Mouse (Mus musculus) embryonic facial prominence, embryonic 11.5 days (tissue): ENCODE measurements around the gene Slc12a7. TPM values are rescaled to one million over a fixed set of nuclear protein-coding genes. Genes with fewer than 3 reads are reported as not detected.
A peak's percentile ranks its signal among the peaks of the same experiment; 100 is the strongest.
"Not testable (repeated sequence)": the region's sequence is repeated elsewhere in the genome, so short reads cannot be mapped to it uniquely, and the experiment has no call there.

Source experiments
- ATAC-seq: fragments of 200-750 bp; cut with Nextera tagmentation; replicated peaks from 2 replicates; pipeline ENCODE4 v1.8.0; 2017; ENCODE audit warnings: low read depth; ENCODE audit not compliant: insufficient number of reproducible peaks, low FRiP score, low TSS enrichment
- DNase-seq: peaks from one replicate; pipeline ENCODE4 v3.0.0-alpha.2; 2015; ENCODE audit warnings: low spot score
- H3K27ac ChIP-seq: fragments of 300-500 bp; sonication (generic); replicated peaks from 2 replicates; pipeline ENCODE4 v1.5.1; 2014; ENCODE audit warnings: mild to moderate bottlenecking, low read depth, low read length, control low read depth
- H3K27me3 ChIP-seq: fragments of 300-500 bp; sonication (generic); 2 replicates; pipeline ENCODE4 v1.6.1; 2014; ENCODE audit warnings: mild to moderate bottlenecking, low read length, moderate library complexity, mixed read lengths; ENCODE audit not compliant: control insufficient read depth, insufficient read depth
- H3K36me3 ChIP-seq: fragments of 300-500 bp; sonication (generic); replicated peaks from 2 replicates; pipeline ENCODE4 v1.6.1; 2014; ENCODE audit warnings: low read depth, mild to moderate bottlenecking, low read length, moderate library complexity, mixed read lengths; ENCODE audit not compliant: control insufficient read depth, insufficient read depth
- H3K4me1 ChIP-seq: fragments of 300-500 bp; sonication (generic); 2 replicates; pipeline ENCODE4 v1.6.1; 2014; ENCODE audit warnings: low read length, mixed read lengths; ENCODE audit not compliant: control insufficient read depth, insufficient read depth
- H3K4me2 ChIP-seq: fragments of 300-500 bp; sonication (generic); 2 replicates; pipeline ENCODE4 v1.6.1; 2014; ENCODE audit warnings: low read depth, mild to moderate bottlenecking, control low read depth, low read length, moderate library complexity
- H3K4me3 ChIP-seq: fragments of 300-500 bp; sonication (generic); 2 replicates; pipeline ENCODE4 v1.5.1; 2014; ENCODE audit warnings: low read depth, low read length, control low read depth
- H3K9ac ChIP-seq: fragments of 300-500 bp; sonication (generic); replicated peaks from 2 replicates; pipeline ENCODE4 v1.6.1; 2014; ENCODE audit warnings: mild to moderate bottlenecking, control low read depth, low read length
- H3K9me3 ChIP-seq: fragments of 300-500 bp; sonication (generic); replicated peaks from 2 replicates; pipeline ENCODE4 v1.6.1; 2016; ENCODE audit warnings: mild to moderate bottlenecking, low read length, inconsistent platforms, mixed read lengths; ENCODE audit not compliant: control insufficient read depth
- WGBS: fragments of 180-500 bp; shearing (Covaris S2); extraction: QIAGEN DNeasy Blood & Tissue Kit; methylation state at CpG from one replicate; pipeline ENCODE4 v1.1.7; 2014; 5-methylcytosine and 5-hydroxymethylcytosine counted together
- polyA plus RNA-seq: library from polyadenylated mRNA; unstranded; fragments of >200 nt; fragmentation: Nextera tagmentation; extraction: Ambion mirVana; gene quantifications from 2 replicates; pipeline ENCODE4 v1.2.1, GENCODE M21; 2014

The Slc12a7 gene
- polyA plus RNA-seq, 1 experiment from 2014 or later: 39.6 TPM

DNA sequence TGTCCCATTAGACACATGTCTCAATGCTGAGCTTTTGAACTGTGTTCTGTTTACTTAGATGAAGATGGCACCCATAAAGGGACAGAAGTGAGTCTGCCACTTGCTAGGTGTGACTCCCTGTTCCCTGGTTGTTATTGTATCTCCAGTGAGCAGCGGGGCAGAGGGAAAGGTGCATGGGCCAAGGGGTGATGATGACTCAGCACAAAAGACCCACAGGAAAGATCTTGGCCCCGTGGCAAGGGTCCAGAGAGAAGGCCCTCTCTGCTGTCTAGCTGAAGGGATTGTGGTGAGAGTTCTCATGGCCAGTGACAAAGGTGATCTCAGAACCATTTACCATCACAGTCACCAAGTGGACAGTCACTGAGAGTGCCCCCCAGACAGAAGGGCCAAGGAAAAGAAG lies 3.0 kb downstream of the Slc12a7 start:
- 72% methylated on average over 2 of the region's 2 CpGs for WGBS
- H3K36me3 ChIP-seq: no peaks in the 10 kb centered on the region
- ATAC-seq (no peak), DNase-seq (no peak)
- peaks cover 2% of the 10 kb centered on the region; the same call in 1 of the 2 replicates for H3K27me3 ChIP-seq
- no peak overlapping the region for H3K4me2 ChIP-seq
- H3K4me3 ChIP-seq: no peak overlapping the region
- H3K4me1 ChIP-seq: no peaks in the 10 kb centered on the region
- H3K9me3 ChIP-seq: no peaks in the 10 kb centered on the region
- H3K27ac ChIP-seq: no peak overlapping the region
- no peak overlapping the region for H3K9ac ChIP-seq

DNA sequence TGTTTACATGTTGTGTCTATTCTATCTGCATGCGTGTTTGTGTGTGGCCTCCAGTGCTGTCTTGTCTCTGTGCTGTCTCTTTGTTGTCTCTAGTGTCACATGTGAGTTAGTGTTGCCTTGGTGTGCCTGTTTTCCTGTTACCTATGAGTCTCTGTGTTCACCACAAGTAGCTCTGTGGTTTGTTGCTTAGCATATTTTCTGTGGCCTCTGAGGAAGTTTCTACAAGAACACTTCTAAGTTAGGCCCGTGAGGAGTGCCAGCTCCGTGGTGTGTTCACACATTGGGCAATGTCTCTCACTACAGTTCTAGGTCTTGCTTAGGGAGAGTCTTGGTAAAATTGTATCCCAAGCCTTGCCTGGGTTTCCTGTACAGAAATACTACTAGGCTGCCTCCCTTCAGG lies 4.0 kb downstream of the Slc12a7 start:
- Histone ChIP-seq H3K27me3 (peaks cover 2% of the 10 kb centered on the region; the same call in 1 of the 2 replicates), H3K4me2 (no peak overlapping the region), H3K4me1 (no peaks in the 10 kb centered on the region), H3K9me3 (no peaks in the 10 kb centered on the region), H3K27ac (no peak overlapping the region), H3K36me3 (no peaks in the 10 kb centered on the region), H3K4me3 (no peak overlapping the region), H3K9ac (no peak overlapping the region)
- DNase-seq (no peak), ATAC-seq (no peak)
- 86% methylated on average over 3 of the region's 3 CpGs for WGBS

GRCm38 (mm10) chr13:73740399-73740944 lies 7.6 kb downstream of the Slc12a7 start:
- not testable (repeated sequence) for H3K4me2 ChIP-seq, H3K27ac ChIP-seq, H3K4me1 ChIP-seq, ATAC-seq, H3K4me3 ChIP-seq, H3K9me3 ChIP-seq, DNase-seq, H3K9ac ChIP-seq, H3K36me3 ChIP-seq, H3K27me3 ChIP-seq
- WGBS: 40% methylated on average over 2 of the region's 2 CpGs

DNA sequence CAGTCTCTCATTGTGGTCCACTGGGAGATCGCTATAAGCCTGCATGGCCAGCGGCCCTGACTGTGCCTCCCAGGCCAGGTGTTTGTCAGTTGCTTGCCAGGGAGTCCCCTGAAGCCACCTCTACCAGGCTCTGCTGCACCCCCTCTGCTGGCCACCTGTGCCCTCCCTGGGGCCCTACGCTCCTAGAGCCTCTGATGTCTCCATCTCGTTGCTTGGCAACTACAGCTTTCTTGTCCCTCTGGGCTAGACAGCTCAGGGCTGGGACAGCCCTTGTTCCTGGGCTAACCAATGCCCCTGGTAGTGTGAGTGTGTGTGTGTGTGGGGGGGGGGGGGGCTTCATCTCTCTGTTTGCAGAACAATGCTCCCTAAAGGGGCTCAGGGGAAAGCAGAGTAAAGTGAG lies 10.1 kb downstream of the Slc12a7 start:
- H3K27me3 ChIP-seq: no peaks in the 10 kb centered on the region
- H3K9ac ChIP-seq: no peak overlapping the region
- H3K36me3 ChIP-seq: no peaks in the 10 kb centered on the region
- H3K4me3 ChIP-seq: no peak overlapping the region
- DNase-seq (no peak), ATAC-seq (peak; percentile 66)
- 54% methylated on average over 4 of the region's 4 CpGs for WGBS
- no peaks in the 10 kb centered on the region for H3K4me1 ChIP-seq
- H3K27ac ChIP-seq: no peak overlapping the region
- no peaks in the 10 kb centered on the region for H3K9me3 ChIP-seq
- no peak overlapping the region for H3K4me2 ChIP-seq

- no peak for ATAC-seq
- H3K27ac ChIP-seq: no peak overlapping the region
- WGBS: 78% methylated on average over 3 of the region's 3 CpGs
- no peaks in the 10 kb centered on the region for H3K36me3 ChIP-seq
- no peak overlapping the region for H3K4me3 ChIP-seq
- H3K4me2 ChIP-seq: no peak overlapping the region
- no peaks in the 10 kb centered on the region for H3K9me3 ChIP-seq
- no peak for DNase-seq
- H3K27me3 ChIP-seq: no peaks in the 10 kb centered on the region
- H3K4me1 ChIP-seq: no peaks in the 10 kb centered on the region
- H3K9ac ChIP-seq: no peak overlapping the region
Measured at GRCm38 (mm10) chr13:73743662-73744061, 10.8 kb downstream of the Slc12a7 start.

DNA sequence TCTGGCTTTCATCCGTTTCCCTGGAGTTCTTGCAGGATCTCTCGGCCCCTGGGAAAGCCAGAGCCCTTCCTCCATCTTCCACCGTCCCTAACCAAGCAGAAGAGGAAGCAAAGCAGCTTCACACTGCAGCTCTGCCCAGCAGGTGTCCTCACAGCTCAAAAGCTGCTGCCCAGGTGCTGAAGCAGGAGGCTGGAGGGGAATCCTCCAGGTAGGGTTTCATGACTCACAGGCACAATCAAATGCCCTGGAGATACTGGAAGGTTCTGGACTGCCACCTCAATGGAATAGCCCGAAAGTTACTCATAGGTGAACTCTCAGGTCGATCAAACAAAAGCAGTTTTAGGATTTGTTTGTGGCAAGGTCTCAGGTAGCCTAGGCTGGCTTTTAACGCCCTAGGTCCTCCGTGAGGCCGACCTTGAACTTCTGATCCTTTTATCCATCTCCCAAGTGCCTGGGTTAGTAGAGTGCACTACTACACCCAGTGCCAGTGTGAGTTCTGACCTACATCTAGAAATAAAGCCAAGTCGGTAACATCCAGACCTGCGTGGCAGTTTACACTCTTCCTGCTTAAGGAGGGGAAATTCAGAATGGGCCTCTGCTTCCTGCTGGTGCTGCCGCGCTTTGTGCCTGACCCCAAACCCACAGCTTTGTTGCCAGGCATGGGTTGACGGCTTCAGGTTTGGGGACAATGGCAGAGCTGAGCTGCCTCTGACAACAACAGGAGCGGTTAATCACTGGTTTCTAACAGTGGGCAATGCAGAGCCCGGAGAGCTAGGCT lies 16.0 kb downstream of the Slc12a7 start:
- DNase-seq: no peak
- Histone ChIP-seq H3K9ac (no peak overlapping the region), H3K4me1 (no peaks in the 10 kb centered on the region), H3K9me3 (no peaks in the 10 kb centered on the region), H3K4me2 (no peak overlapping the region), H3K27ac (no peak overlapping the region), H3K4me3 (no peak overlapping the region), H3K27me3 (no peaks in the 10 kb centered on the region), H3K36me3 (no peaks in the 10 kb centered on the region)
- ATAC-seq: no peak
- WGBS: 35% methylated on average over 15 of the region's 15 CpGs

GRCm38 (mm10) chr13:73750435-73750834 lies 17.5 kb downstream of the Slc12a7 start:
- DNase-seq: no peak

GRCm38 (mm10) chr13:73751284-73751683 lies 18.4 kb downstream of the Slc12a7 start:
- no peak for ATAC-seq
- Histone ChIP-seq H3K4me3 (no peak overlapping the region), H3K9ac (no peak overlapping the region), H3K36me3 (no peaks in the 10 kb centered on the region), H3K4me2 (no peak overlapping the region), H3K9me3 (no peaks in the 10 kb centered on the region), H3K27me3 (no peaks in the 10 kb centered on the region), H3K4me1 (no peaks in the 10 kb centered on the region), H3K27ac (no peak overlapping the region)
- whole genome bisulfite sequencing: 92% methylated on average over 3 of the region's 3 CpGs
- no peak for DNase-seq

More at GRCm38 (mm10) chr13:73750435-73750834, 17.5 kb downstream of the Slc12a7 start:
- Histone ChIP-seq H3K9ac (no peak overlapping the region), H3K4me1 (no peaks in the 10 kb centered on the region), H3K27ac (no peak overlapping the region), H3K4me2 (no peak overlapping the region), H3K36me3 (no peaks in the 10 kb centered on the region), H3K27me3 (no peaks in the 10 kb centered on the region), H3K9me3 (no peaks in the 10 kb centered on the region), H3K4me3 (no peak overlapping the region)
- WGBS: 70% methylated on average over 6 of the region's 6 CpGs
- ATAC-seq: no peak
